Comparison of ENCODE assay signal across 19 mouse cellular contexts in the genomic region with DNA sequence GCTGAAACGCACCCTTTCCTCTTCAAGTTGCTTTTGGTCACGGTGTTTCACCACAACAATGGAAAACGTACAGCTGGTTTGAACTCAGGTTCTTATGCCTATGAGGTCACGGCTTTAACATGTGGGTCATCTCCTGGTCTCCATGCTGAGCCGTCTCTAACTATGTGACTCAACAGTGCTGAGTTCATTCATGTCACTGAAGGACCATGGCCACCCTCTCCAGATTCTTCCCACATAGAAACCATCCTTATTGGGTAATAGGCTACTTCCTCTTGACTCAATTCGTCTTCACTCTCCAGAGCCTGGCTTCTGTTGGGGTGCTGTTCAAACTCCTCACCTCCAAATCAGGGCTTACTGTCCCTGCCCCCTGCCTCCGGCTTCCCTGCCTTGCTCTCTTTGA. TPM values are rescaled to one million over a fixed set of nuclear protein-coding genes. Genes with fewer than 3 reads are reported as not detected.
DNase-seq lines count a peak whose midpoint lies in the region; ATAC-seq and TF ChIP-seq lines count a peak whose summit lies in the region.
"Had no signal": no experiment of that assay in that cellular context is flagged by ENCODE, and none has a peak within 500 bp of the region (broad histone marks: within the 10 kb centered on the region; RNA-seq: fewer than 3 reads in every experiment).

No protein-coding gene starts in this region.

- peak overlapping the region; percentile 76; the same call in 1 of the 2 replicates for H3K27ac ChIP-seq in hindbrain, embryonic 10.5 days
- no peak overlapping the region for H3K27ac ChIP-seq in hindbrain, embryonic 11.5 days (ENCODE audit: low read depth, low read length)
- H3K27ac ChIP-seq: hindbrain, embryonic 12.5 days; liver, embryonic 14.5 days; macrophage had no signal

- H3K4me1 ChIP-seq in hindbrain, embryonic 10.5 days (replicated peaks) = peaks cover 38% of the 10 kb centered on the region
- no peaks in the 10 kb centered on the region; the same call in 1 of the 2 replicates for H3K4me1 ChIP-seq in hindbrain, embryonic 11.5 days (replicated peaks; ENCODE audit: control insufficient read depth, insufficient read depth, low read length)
- H3K4me1 ChIP-seq in lung, adult 2 months (ENCODE audit: control insufficient read depth, insufficient read depth, low read length) = no peaks in the 10 kb centered on the region

- H3K36me3 ChIP-seq in hindbrain, embryonic 10.5 days = no peaks in the 10 kb centered on the region
- H3K36me3 ChIP-seq in hindbrain, embryonic 11.5 days (ENCODE audit: control insufficient read depth, insufficient read depth, low read length) = no peaks in the 10 kb centered on the region
- H3K36me3 ChIP-seq: hindbrain, embryonic 12.5 days; midbrain, embryonic 13.5 days had no signal

- DNase-seq in hindbrain, embryonic 10.5 days (ENCODE audit: low spot score) = no peak
- no peak for DNase-seq in hindbrain, embryonic 11.5 days (ENCODE audit: low spot score)
- peak; percentile 9 for DNase-seq in lung, postnatal 36 days
- no peak for DNase-seq in lung, adult 2 months
- DNase-seq in heart, adult 18-20 months = no peak
- DNase-seq: cerebellum, adult 11 months; cerebellum, adult 9-11 months; kidney, postnatal 4 days had no signal

- no peak overlapping the region for H3K4me2 ChIP-seq in hindbrain, embryonic 11.5 days (replicated peaks; ENCODE audit: low read depth, low read length)
- H3K4me2 ChIP-seq: heart, embryonic 11.5 days; hindbrain, embryonic 12.5 days; midbrain, embryonic 13.5 days had no signal

- H3K9me3 ChIP-seq in hindbrain, embryonic 10.5 days = peaks cover 10% of the 10 kb centered on the region
- H3K9me3 ChIP-seq in hindbrain, embryonic 11.5 days (ENCODE audit: control insufficient read depth, low read length) = no peaks in the 10 kb centered on the region
- H3K9me3 ChIP-seq: hindbrain, embryonic 12.5 days; midbrain, embryonic 13.5 days had no signal

- TF ChIP-seq POLR2A in lung, adult 2 months (IDR thresholded peaks at IDR 0.05; ENCODE audit: borderline replicate concordance, extremely low read depth, low read depth, low read length) = no peak

- no peak overlapping the region for H3K9ac ChIP-seq in hindbrain, embryonic 11.5 days (ENCODE audit: low read depth, low read length)
- H3K9ac ChIP-seq: hindbrain, embryonic 12.5 days; liver, embryonic 14.5 days; midbrain, embryonic 13.5 days had no signal

- no peak overlapping the region for H3K4me3 ChIP-seq in hindbrain, embryonic 10.5 days
- H3K4me3 ChIP-seq in hindbrain, embryonic 11.5 days (ENCODE audit: low read depth, low read length) = no peak overlapping the region
- H3K4me3 ChIP-seq in lung, adult 2 months (replicated peaks; ENCODE audit: extremely low read depth, low read depth, low read length) = no peak overlapping the region
- H3K4me3 ChIP-seq: erythroblast, embryonic 14.5 days; hindbrain, embryonic 12.5 days; midbrain, embryonic 13.5 days had no signal

- no peaks in the 10 kb centered on the region for H3K27me3 ChIP-seq in hindbrain, embryonic 10.5 days (ENCODE audit: insufficient read depth, poor library complexity, severe bottlenecking)
- no peaks in the 10 kb centered on the region for H3K27me3 ChIP-seq in hindbrain, embryonic 11.5 days (ENCODE audit: control insufficient read depth, insufficient read depth, low read length)
- H3K27me3 ChIP-seq: hindbrain, embryonic 12.5 days; midbrain, embryonic 13.5 days; Patski had no signal

- TF ChIP-seq CTCF in lung, adult 2 months (IDR thresholded peaks at IDR 0.05; ENCODE audit: insufficient read depth, low read length) = no peak

- no peak for ATAC-seq in hindbrain, embryonic 11.5 days (ENCODE audit: low FRiP score)
- peak; percentile 81 for ATAC-seq in granulocyte monocyte progenitor cell, adult 5-6 weeks (replicated peaks; ENCODE audit: poor library complexity, severe bottlenecking)
- ATAC-seq in monocyte, adult 5-6 weeks (replicated peaks; ENCODE audit: insufficient number of reproducible peaks, low FRiP score, low TSS enrichment, poor library complexity, severe bottlenecking) = peak; percentile 68
- ATAC-seq: forebrain, embryonic 14.5 days; intestine, postnatal 0 days; Patski had no signal

- WGBS in hindbrain, embryonic 10.5 days = 77% methylated on average over 7 of the region's 7 CpGs
- 77% methylated on average over 7 of the region's 7 CpGs for WGBS in hindbrain, embryonic 11.5 days
- 80% methylated on average over 7 of the region's 7 CpGs for WGBS in lung, adult 2 months

RNA-seq across cellular contexts. Expression of gene Parvg, which starts 27.5 kb away (rescaled TPM):
- polyA plus RNA-seq in hindbrain, embryonic 10.5 days (2016; fragmentation: Nextera tagmentation; extraction: Ambion mirVana) = 1.1 TPM in 2 replicates
- 0.57 and 0.62 TPM in 2 replicates for polyA plus RNA-seq in hindbrain, embryonic 11.5 days (2014; fragmentation: Nextera tagmentation; extraction: Ambion mirVana)
- 8.6 and 10.7 TPM in 2 replicates for polyA plus RNA-seq in lung, adult 2 months (2012; rRNA removed)
- total RNA-seq in granulocyte monocyte progenitor cell, adult 5-6 weeks (2014; fragmentation: Nextera tagmentation) = 154 and 178 TPM in 2 replicates
- total RNA-seq in granulocyte monocyte progenitor cell, adult 5-6 weeks (2017) = 215 and 279 TPM in 2 replicates
- 54.1 to 106 TPM (median 56.9 TPM) in 3 replicates for total RNA-seq in monocyte, adult 5-6 weeks (2017)
- total RNA-seq in heart, adult 18-20 months (2021) = 1 to 10 TPM; 2.0 to 3.1 TPM
- polyA plus RNA-seq: Patski had no signal

Comparison
In these comparisons a context has a peak if more than half of its experiments do, and no peak if none do; other contexts are left out.
1. RNA of gene Parvg, which starts 27.5 kb away (total RNA-seq): 154 to 279 TPM in granulocyte monocyte progenitor cell, adult 5-6 weeks and 54.1 to 106 TPM in monocyte, adult 5-6 weeks; 2.0 to 3.1 TPM in heart, adult 18-20 months; every median in the first group is over 10 times any median in the second.